Mouse (Mus musculus): Measurements from ENCODE around the gene Atxn1.

GRCm38 (mm10) chr13:45950355-45950861 is 14.4 kb downstream of the Atxn1 start:
- TF ChIP-seq CTCF (IDR thresholded peaks at IDR 0.05; ENCODE audit: low read depth, low read length) (no peak), POLR2A (IDR thresholded peaks at IDR 0.05; ENCODE audit: borderline replicate concordance, low read depth, low read length) (no peak)
